Mouse (Mus musculus) yolk sac, embryonic 10.5 days (tissue): ENCODE results near the gene Reep6.

ENCODE experiments used
- DNase-seq: peaks from one replicate; pipeline ENCODE4 v3.0.0-alpha.2; 2017; ENCODE audit warnings: low spot score

The Reep6 gene

GRCm38 (mm10) chr10:80329273-80330081, at the start of gene Reep6, which contains the start of gene Pcsk4:
Gene Reep6 (plus strand): TSS chr10:80329953.
Gene Pcsk4 (minus strand): TSS chr10:80329498.
- peak; percentile 99 for DNase-seq

GRCm38 (mm10) chr10:80281304-80281703, 48.4 kb upstream of the Reep6 start:
- peak; percentile 61 for DNase-seq

- peak; percentile 74 for DNase-seq
Observed at GRCm38 (mm10) chr10:80281921-80282371, 47.8 kb upstream of the Reep6 start.

GRCm38 (mm10) chr10:80282481-80283441, 47.0 kb upstream of the Reep6 start:
- no peak for DNase-seq

- no peak for DNase-seq
Observed at GRCm38 (mm10) chr10:80285222-80286070, 44.3 kb upstream of the Reep6 start.

GRCm38 (mm10) chr10:80288097-80288496, 41.7 kb upstream of the Reep6 start:
- DNase-seq: no peak

- DNase-seq: no peak
Observed at GRCm38 (mm10) chr10:80288657-80289056, 41.1 kb upstream of the Reep6 start.

GRCm38 (mm10) chr10:80292251-80293146, 37.3 kb upstream of the Reep6 start, which contains the start of gene Rps15:
Gene Rps15 (plus strand): TSS chr10:80292453.
- peak; percentile 94 for DNase-seq

GRCm38 (mm10) chr10:80293325-80293724, 36.4 kb upstream of the Reep6 start:
- DNase-seq: no peak

- no peak for DNase-seq
Observed at GRCm38 (mm10) chr10:80294311-80294710, 35.4 kb upstream of the Reep6 start.

GRCm38 (mm10) chr10:80294788-80295303, 34.9 kb upstream of the Reep6 start:
- no peak for DNase-seq

- peak; percentile 75 for DNase-seq
Observed at GRCm38 (mm10) chr10:80295618-80296425, 33.9 kb upstream of the Reep6 start, which contains the start of gene Apc2. Gene Apc2 (plus strand): TSS chr10:80295977.

GRCm38 (mm10) chr10:80296824-80297223, 32.9 kb upstream of the Reep6 start:
- no peak for DNase-seq

- no peak for DNase-seq
Observed at GRCm38 (mm10) chr10:80297526-80298133, 32.1 kb upstream of the Reep6 start.

- DNase-seq: peak; percentile 42
Observed at GRCm38 (mm10) chr10:80298571-80299281, 31.0 kb upstream of the Reep6 start.

GRCm38 (mm10) chr10:80299301-80299700, 30.5 kb upstream of the Reep6 start:
- no peak for DNase-seq

- no peak for DNase-seq
Observed at GRCm38 (mm10) chr10:80299824-80300223, 29.9 kb upstream of the Reep6 start.

- no peak for DNase-seq
Observed at GRCm38 (mm10) chr10:80300672-80301181, 29.0 kb upstream of the Reep6 start.
